Mouse (Mus musculus) cerebellum, adult 11-12 months (tissue): ENCODE results near the gene Pold4.
"Not testable (repeated sequence)": the region's sequence is repeated elsewhere in the genome, so short reads cannot be mapped to it uniquely, and the experiment has no call there.

ENCODE experiments used
- DNase-seq: peaks from one replicate; pipeline ENCODE4 v3.0.0; 2022

Gene Pold4

DNA sequence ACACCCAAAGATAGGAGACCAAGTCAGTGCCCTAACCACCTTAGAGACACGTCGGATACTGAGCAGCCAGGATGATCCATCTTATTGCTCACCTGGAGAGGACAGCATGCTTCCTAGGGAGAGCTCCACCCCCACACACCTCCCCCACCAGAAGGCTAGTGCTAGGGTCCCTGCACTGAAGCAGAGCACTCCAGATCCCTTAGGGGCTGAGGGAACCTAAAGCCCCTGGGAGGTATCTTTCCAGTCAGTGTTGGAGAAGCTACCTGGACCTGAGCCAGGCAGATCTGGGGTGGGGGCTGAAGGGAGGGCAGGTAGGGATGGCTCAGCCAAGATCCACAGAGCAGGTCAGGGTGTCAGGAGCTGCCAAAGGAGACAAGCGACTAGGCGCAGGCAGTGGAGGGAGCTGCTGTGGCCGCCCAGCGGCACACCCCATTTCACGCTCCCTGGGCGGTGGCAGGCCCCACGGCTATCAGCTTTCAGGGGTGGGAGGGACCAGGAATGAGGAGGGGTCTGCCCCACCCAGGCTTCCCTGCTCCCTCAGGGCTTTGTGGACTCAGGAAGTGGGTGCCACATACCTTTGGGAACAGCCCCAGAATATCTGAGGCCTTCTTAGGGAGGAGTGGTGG lies 2.1 kb upstream of the Pold4 start:
- DNase-seq = peak; percentile 55

- DNase-seq = no peak
Measured at GRCm38 (mm10) chr19:4230415-4230814, 1.3 kb upstream of the Pold4 start.

GRCm38 (mm10) chr19:4232186-4232572 lies 480 bp downstream of the Pold4 start:
- no peak for DNase-seq

- no peak for DNase-seq
Measured at GRCm38 (mm10) chr19:4232651-4233050, 952 bp downstream of the Pold4 start.

- DNase-seq = no peak
Measured at GRCm38 (mm10) chr19:4234548-4234947, 2.8 kb downstream of the Pold4 start.

DNA sequence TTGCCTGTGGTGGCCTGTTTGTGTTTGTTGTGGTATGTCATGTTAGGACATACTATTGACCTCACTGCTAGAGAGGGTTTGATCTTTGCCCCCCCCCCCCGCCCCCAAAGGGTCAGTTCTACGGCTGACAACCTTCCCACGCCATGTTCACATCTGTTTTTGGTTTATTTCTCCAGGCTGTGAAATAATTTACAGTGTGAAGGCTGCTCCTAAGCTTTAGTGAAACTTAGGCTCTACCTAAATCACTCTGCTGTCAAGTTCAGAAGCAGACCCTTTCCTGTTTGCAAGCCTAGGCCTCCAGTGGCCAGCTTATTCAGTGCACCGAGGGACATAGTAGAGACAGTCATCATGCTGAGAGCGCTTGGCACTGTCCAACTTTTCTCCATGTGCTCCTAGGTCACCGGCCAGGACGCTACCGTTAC lies 8.6 kb downstream of the Pold4 start:
- no peak for DNase-seq

DNA sequence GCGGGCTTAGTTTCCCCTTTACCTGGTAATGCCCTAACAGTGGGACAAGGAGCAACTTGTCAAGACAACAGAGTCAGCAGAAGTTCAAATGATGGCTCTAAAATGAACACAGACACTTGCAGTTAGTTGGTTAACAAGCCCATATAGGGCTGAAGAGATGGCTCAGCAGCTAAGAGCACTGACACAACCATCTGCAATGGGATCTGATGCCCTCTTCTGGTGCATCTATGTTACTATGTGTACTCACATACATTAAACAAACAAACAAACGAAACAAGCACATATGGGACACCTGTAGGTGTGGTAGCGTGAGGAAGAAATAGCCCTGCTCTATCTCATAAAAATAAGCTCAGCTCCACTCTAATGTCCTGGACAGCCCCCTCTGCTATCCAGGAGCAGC lies 10.7 kb downstream of the Pold4 start:
- no peak for DNase-seq

- DNase-seq = no peak
Measured at GRCm38 (mm10) chr19:4244775-4245174, 13.1 kb downstream of the Pold4 start.

DNA sequence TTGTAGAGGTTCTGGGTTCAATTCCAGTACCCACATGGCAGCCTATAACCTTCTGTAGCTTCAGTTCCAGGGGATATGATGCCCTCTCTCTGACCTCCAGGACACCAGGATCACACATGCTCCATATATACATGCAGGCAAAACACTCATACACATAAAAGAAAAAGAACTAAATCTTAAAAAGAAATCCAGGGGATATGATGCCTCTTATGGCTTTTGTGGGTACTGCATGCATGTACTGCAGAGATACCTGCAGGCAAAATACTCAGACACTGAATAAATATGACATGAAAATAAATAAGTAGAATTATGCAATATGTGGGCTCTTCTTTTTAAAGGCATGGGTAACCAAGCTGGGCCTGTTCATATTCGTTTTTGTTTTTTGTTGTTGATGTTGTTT lies 15.3 kb downstream of the Pold4 start:
- DNase-seq = no peak

DNA sequence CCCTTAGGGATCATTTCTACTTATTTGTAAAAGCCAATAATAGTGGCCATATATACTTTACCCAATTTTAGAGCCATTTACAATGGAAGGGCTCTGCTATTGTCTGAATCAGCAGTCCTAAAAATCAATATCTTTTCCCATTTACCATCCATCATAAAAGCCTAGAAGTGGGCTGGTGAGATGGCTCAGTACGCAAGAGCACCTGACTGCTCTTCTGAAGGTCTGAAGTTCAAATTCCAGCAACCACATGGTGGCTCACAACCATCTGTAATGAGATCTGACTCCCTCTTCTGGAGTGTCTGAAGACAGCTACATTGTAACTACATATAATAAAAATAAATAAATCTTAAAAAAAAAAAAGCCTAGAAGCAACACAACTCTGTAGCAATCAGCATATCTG lies 17.0 kb downstream of the Pold4 start:
- DNase-seq = not testable (repeated sequence)

DNA sequence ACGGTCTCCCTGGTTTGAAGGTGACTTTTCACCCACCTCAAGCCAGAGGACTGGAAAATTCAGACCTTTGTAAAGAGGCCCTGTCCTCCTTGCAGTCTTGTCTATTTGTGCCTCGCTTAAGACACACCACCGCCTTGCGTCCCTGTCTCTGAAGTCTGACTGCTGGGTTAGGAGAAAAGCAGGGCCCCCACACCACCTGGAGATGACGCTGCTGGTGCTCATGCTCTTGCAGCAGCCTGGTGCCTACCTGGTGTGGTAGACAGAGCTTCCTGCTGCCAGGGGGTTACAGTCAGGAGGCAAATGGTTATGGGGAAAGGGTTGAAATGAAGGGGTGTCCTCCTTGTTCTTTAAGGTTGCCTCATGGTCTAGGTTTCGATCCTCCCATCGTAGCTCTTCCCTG lies 22.5 kb downstream of the Pold4 start:
- no peak for DNase-seq

DNA sequence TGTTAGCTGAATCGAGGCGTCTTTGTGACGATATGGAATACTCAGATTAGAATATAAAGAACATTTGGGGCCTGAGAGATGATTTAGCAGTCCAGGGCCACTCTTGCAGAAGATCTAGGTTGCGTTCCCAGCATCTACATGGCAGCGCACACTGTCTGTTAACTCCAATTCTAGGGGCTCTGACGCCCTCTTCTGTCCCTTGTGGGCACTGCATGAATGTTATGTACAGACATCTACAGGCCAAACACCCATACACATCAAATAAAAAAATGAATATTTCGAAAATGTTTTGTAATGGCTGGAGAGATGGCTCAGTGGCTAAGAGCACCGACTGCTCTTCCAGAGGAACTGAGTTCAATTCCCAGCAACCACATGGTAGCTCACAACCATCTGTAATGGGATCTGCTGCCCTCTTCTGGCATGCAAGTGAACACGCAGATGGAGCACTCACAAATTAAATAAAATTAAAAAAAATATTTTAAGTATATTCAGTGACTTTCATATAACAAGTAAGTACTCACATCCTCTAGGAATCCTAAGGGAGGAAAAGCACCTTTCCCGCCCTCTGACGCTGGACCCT lies 24.0 kb downstream of the Pold4 start:
- no peak for DNase-seq

- peak; percentile 90 for DNase-seq
Measured at GRCm38 (mm10) chr19:4257216-4257896, 25.7 kb downstream of the Pold4 start.

DNA sequence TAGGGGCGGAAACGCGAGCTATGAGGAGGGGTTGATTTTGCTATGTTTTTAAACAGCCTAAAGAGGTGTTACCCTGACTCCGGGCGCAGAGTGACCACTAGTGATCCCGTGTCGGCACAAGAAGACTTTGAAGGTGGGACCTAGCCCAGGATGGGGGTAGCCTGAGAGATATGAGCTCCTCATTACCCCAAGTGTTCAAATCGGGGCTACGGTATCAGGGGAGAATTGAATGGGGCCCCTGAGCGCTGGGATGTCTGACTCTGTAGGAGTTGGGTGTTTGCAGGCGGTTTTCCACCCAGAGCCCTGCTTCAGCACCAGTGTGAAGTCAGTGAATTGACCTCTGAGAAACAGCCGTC lies 26.2 kb downstream of the Pold4 start:
- DNase-seq = no peak

GRCm38 (mm10) chr19:4261038-4261698 lies 29.5 kb downstream of the Pold4 start:
- DNase-seq = no peak

DNA sequence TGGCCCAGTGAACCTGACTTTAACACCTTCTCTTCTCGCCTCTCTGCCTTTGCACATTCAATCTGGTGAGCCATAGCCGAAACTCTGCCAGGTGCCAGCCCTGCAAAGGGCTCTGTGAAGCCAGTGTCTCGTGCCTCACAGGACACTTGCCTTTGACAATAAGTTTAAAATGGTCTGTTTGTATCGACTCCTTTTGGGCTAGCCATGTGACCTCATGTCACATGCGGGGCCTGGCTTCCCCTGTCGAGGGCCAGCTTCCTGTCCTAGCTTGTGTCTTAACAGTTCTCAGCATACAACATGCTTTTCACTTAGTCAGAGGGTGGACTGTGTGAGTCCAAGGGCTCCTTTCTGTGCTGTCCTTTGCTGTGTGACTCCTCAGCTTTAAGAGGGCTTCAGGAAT lies 31.1 kb downstream of the Pold4 start:
- no peak for DNase-seq

DNA sequence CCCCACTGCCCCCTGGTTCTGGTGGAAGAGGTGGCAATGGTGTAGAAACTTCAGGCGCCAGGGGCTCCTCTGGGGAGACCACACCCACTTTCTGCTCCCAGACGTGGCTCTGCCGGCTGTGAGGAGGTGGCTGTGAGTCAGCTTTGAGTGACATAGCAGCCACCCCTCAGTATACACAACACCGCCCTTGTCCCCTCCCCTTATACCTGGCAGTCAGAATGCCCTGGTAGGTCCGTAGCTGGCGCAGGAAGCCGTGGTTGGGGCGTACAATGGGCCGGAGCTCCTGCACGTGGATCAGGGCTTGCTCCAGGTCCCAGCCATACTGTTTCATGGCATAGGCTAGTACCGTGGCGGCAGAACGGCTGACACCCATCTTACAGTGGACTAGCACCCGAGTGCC lies 32.0 kb downstream of the Pold4 start:
- DNase-seq = no peak

DNA sequence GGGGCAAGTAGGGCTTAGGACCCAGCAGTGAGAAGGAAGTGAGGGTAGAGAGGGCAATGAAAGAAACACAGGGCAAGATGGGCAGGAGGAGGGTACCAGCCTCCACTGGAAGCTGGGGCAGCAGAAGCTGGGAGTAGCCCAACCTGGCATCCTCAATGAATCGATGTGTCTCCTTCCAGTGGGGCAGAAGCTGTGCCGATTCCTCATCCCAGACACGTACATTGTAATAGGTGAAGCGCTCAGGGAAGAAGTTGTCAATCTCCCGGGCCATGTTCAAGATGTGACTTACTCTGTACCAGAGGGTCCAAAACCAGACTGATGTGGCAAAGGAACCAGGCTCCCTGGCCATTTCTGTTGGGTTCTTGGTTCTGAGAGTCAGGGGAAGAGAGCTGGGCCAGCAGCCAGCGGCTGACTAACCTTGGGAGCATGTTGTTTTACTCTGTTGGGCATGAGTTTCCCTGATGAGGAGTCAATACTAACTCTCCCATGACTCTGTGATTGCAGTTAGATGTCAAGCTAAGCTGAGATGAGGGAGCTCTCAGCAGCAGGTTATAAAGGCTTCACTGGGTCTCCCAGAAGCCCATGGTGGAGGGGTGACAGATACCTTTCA lies 32.6 kb downstream of the Pold4 start:
- DNase-seq = no peak

- no peak for DNase-seq
Measured at GRCm38 (mm10) chr19:4265956-4266355, 34.3 kb downstream of the Pold4 start.

DNA sequence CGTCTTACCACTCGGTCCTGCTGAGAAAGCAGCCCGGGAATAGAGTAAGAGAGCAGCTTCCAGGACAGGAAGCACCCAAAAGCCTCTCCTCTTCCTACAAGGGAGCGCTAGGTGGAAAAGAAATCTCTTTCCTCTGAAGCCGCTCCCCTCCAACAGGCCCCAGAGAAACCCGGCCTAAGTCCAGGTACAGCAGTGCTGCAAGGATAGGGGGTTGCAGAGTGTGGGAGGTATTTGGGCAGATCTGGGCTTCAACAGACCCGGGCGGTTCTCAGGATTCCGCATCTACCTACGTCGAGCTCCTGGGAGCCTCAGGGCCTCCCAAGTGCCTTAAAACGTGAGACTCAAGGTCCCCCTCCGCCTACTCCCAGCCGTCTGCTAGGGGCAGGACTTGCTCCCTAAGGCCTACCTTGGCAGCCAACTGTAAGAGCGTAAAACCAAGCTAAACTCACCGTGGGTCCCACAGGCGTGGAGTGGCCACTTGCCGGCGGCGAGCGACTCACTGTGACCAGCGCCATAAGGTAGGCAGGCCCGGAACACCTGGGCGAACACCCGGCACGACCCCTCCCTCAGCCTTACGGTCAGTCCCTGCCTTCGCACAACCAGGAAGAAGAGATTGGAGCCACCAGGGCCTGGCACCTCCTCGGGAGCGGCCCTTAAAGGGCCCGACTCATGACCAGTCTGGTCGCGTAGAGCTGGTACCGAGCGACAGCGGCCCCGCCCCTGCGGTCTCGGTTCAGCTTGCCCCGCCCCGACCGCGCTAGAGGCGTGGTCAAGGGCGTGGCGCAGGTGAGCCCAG lies 37.1 kb downstream of the Pold4 start, which contains the start of gene Ssh3:
TSS of gene Ssh3 (minus strand) at position 615 of the 796 bp plus-strand sequence.
- DNase-seq = peak; percentile 88

DNA sequence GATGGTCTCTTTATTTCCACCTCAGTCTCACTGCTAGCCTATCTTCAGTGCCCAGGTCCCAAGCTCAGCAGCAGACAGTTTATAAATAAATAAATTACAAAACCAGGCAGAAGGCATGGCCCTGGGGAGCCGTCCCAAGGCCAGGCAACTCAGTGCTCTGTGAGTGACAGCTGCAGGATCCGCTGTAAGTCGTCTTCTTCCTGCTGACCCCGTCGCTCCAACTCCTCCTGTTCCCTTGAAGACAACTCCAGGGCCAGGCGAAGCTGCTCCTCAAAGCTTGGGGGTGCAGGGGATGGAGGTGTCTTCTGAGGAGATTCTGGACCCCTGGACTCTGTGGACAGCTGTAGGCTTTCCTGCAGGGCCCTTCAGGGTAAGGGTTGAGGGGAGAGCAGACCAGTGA lies 38.5 kb downstream of the Pold4 start:
- DNase-seq = peak; percentile 47

- peak; percentile 38 for DNase-seq
Measured at GRCm38 (mm10) chr19:4270972-4271371, 39.3 kb downstream of the Pold4 start.

DNA sequence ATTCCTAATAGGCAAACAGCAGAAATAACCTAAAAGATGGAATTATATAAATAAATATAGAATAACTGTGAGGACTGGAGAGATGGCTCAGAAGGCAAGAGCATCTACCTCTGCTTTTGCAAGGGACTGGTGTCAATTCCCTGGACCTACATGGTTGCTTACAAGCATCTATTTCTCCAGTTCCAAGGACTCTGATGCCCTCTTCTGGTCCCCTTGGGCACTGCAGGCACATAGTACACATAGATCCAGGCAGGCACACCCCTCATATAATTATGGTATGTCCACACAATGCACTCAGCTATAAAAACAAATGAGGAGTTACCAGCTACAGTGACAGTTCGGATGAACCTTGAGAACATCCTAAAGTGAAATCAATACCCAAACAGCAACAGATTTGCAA lies 47.8 kb downstream of the Pold4 start:
- no peak for DNase-seq
